Mouse (Mus musculus): ENCODE data around the gene Gm2974. TPM values are rescaled to one million over a fixed set of nuclear protein-coding genes. Genes with fewer than 3 reads are reported as not detected.
"Not testable (repeated sequence)": the region's sequence is repeated elsewhere in the genome, so short reads cannot be mapped to it uniquely, and the experiment has no call there.

The Gm2974 gene
- total RNA-seq (2012; rRNA removed): 10.1 and 12.4 TPM in 2 replicates

GRCm38 (mm10) chr14:4182491-4183210, at the start of gene Gm2974:
TSS of gene Gm2974 (plus strand) at chr14:4182576.
- DNase-seq (ENCODE audit: low read depth, low spot score); H3K9me3 ChIP-seq (ENCODE audit: control insufficient read depth, insufficient read depth, low read depth, low read length); H3K36me3 ChIP-seq (ENCODE audit: control insufficient read depth, insufficient read depth, low read length, poor library complexity, severe bottlenecking); H3K27ac ChIP-seq (ENCODE audit: insufficient read depth, low read depth, low read length, poor library complexity, severe bottlenecking); H3K4me1 ChIP-seq (ENCODE audit: control insufficient read depth in 2 of 2, insufficient read depth in 2 of 2, low read length in 2 of 2, poor library complexity in 1 of 2); in situ Hi-C loops (cut with MboI; ENCODE audit: low sequenced_read_pairs in 2 of 2, unreplicated experiment in 2 of 2): not testable (repeated sequence)
- Histone ChIP-seq H3K9ac (ENCODE audit: insufficient read depth, low read depth, low read length, poor library complexity, severe bottlenecking) (0 out of 2 replicates have a peak within 1 kb of the TSS, but pooled peaks have one; percentile 43), H3K4me3 (ENCODE audit: insufficient read depth in 1 of 2, low read depth in 1 of 2, low read length in 2 of 2, poor library complexity in 1 of 2, severe bottlenecking in 1 of 2) (peak within 1 kb of the TSS; percentile 50 to 52; a peak in 3 of 4 replicates)

DNA sequence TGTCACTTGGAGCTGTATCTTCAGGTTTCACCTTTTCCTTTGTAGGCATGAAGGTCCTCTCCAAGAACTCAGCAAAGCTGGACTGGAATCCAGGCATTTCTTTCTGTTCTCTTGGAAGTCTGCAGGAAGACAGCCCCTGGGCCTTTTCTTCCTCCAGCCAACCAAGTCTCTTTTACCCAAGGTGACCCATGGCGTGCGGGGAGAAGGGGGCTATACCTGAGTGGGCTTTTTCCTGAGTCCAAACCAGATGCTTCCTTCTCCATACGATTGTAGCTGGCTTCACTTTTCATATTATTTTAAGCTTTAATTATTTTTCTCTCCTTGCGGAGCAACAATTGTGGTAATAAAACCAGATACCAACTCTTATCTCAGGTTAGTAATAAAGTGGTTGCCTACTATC, 40.7 kb upstream of the Gm2974 start:
- H3K36me3 ChIP-seq (ENCODE audit: control insufficient read depth, insufficient read depth, low read length, poor library complexity, severe bottlenecking); H3K4me3 ChIP-seq (ENCODE audit: insufficient read depth in 1 of 2, low read depth in 1 of 2, low read length in 2 of 2, poor library complexity in 1 of 2, severe bottlenecking in 1 of 2); H3K27ac ChIP-seq (ENCODE audit: insufficient read depth, low read depth, low read length, poor library complexity, severe bottlenecking); H3K9me3 ChIP-seq (ENCODE audit: control insufficient read depth, insufficient read depth, low read depth, low read length); in situ Hi-C loops (cut with MboI; ENCODE audit: low sequenced_read_pairs in 2 of 2, unreplicated experiment in 2 of 2); H3K9ac ChIP-seq (ENCODE audit: insufficient read depth, low read depth, low read length, poor library complexity, severe bottlenecking); DNase-seq (ENCODE audit: low read depth, low spot score); H3K4me1 ChIP-seq (ENCODE audit: control insufficient read depth in 2 of 2, insufficient read depth in 2 of 2, low read length in 2 of 2, poor library complexity in 1 of 2): not testable (repeated sequence)

DNA sequence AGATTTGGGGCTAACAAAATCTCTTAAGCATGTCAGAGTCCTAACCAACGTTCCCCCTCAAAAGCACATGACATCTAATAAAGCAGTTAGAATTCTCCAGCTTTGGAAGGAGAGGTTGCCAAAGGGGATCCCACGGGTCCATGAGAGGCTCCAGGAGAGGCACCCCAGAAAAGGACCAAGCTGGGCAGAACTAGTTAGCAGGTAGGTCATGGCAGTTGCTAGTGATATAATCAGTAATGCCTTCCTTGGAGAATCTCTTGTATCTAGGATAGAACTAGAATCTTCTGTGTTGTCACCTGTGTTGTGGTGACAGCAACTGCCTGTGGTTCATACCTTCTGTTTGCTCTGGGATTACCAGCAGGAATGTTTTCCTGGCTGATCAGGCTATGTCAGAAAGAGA, 17.6 kb upstream of the Gm2974 start, which contains the start of gene Gm3127:
TSS of gene Gm3127 (plus strand) at position 301 of the 400 bp plus-strand sequence.
- H3K9ac ChIP-seq (ENCODE audit: insufficient read depth, low read depth, low read length, poor library complexity, severe bottlenecking); H3K4me3 ChIP-seq (ENCODE audit: insufficient read depth in 1 of 2, low read depth in 1 of 2, low read length in 2 of 2, poor library complexity in 1 of 2, severe bottlenecking in 1 of 2); H3K36me3 ChIP-seq (ENCODE audit: control insufficient read depth, insufficient read depth, low read length, poor library complexity, severe bottlenecking); H3K27ac ChIP-seq (ENCODE audit: insufficient read depth, low read depth, low read length, poor library complexity, severe bottlenecking); in situ Hi-C loops (cut with MboI; ENCODE audit: low sequenced_read_pairs in 2 of 2, unreplicated experiment in 2 of 2); H3K9me3 ChIP-seq (ENCODE audit: control insufficient read depth, insufficient read depth, low read depth, low read length); H3K4me1 ChIP-seq (ENCODE audit: control insufficient read depth in 2 of 2, insufficient read depth in 2 of 2, low read length in 2 of 2, poor library complexity in 1 of 2); DNase-seq (ENCODE audit: low read depth, low spot score): not testable (repeated sequence)

- H3K4me1 ChIP-seq (ENCODE audit: control insufficient read depth in 2 of 2, insufficient read depth in 2 of 2, low read length in 2 of 2, poor library complexity in 1 of 2); in situ Hi-C loops (cut with MboI; ENCODE audit: low sequenced_read_pairs in 2 of 2, unreplicated experiment in 2 of 2); H3K36me3 ChIP-seq (ENCODE audit: control insufficient read depth, insufficient read depth, low read length, poor library complexity, severe bottlenecking); H3K27ac ChIP-seq (ENCODE audit: insufficient read depth, low read depth, low read length, poor library complexity, severe bottlenecking); H3K9me3 ChIP-seq (ENCODE audit: control insufficient read depth, insufficient read depth, low read depth, low read length); DNase-seq (ENCODE audit: low read depth, low spot score): not testable (repeated sequence)
- Histone ChIP-seq H3K4me3 (ENCODE audit: insufficient read depth in 1 of 2, low read depth in 1 of 2, low read length in 2 of 2, poor library complexity in 1 of 2, severe bottlenecking in 1 of 2) (peak overlapping the region in 1 of 2 experiments; percentile 50; a peak in 2 of 4 replicates), H3K9ac (ENCODE audit: insufficient read depth, low read depth, low read length, poor library complexity, severe bottlenecking) (0 out of 2 replicates have a peak overlapping the region, but pooled peaks have one; percentile 43)
Observed at GRCm38 (mm10) chr14:4182030-4182429, 346 bp upstream of the Gm2974 start.

DNA sequence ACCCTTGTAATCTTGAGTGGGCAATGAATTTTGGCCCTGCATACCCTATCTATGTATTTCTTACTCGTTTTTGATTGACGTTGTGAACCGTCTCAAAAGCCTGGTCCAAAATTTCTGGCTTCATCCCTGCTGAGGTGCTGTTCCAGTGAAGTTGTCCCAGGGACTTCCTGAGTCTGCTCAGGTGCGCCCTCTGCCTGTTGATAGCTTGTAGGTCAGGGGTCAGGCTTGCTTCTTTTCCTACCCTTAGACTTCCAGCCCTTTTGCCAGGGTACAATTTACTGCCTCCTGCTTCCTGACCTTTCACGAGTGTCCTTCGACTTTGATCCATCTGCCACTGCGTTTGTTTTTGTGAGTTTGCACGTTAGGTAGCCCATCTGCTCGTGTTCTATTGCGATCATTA, 999 bp downstream of the Gm2974 start:
- H3K9ac ChIP-seq (ENCODE audit: insufficient read depth, low read depth, low read length, poor library complexity, severe bottlenecking); H3K36me3 ChIP-seq (ENCODE audit: control insufficient read depth, insufficient read depth, low read length, poor library complexity, severe bottlenecking); H3K4me3 ChIP-seq (ENCODE audit: insufficient read depth in 1 of 2, low read depth in 1 of 2, low read length in 2 of 2, poor library complexity in 1 of 2, severe bottlenecking in 1 of 2); in situ Hi-C loops (cut with MboI; ENCODE audit: low sequenced_read_pairs in 2 of 2, unreplicated experiment in 2 of 2); H3K4me1 ChIP-seq (ENCODE audit: control insufficient read depth in 2 of 2, insufficient read depth in 2 of 2, low read length in 2 of 2, poor library complexity in 1 of 2); H3K27ac ChIP-seq (ENCODE audit: insufficient read depth, low read depth, low read length, poor library complexity, severe bottlenecking); H3K9me3 ChIP-seq (ENCODE audit: control insufficient read depth, insufficient read depth, low read depth, low read length); DNase-seq (ENCODE audit: low read depth, low spot score): not testable (repeated sequence)

DNA sequence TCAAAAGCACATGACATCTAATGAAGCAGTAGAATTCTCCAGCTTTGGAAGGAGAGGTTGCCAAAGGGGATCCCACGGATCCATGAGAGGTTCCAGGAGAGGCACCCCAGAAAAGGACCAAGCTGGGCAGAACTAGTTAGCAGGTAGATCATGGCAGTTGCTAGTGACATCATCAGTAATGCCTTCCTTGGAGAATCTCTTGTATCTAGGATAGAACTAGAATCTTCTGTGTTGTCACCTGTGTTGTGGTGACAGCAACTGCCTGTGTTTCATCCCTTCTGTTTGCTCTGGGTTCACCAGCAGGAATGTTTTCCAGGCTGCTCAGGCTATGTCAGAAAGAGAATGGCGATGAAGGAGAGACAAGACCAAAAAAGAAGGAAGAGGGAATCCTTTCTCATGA, 67.0 kb downstream of the Gm2974 start, which contains the start of gene Gm3138:
TSS of gene Gm3138 (plus strand) at position 301 of the 400 bp plus-strand sequence.
- H3K36me3 ChIP-seq (ENCODE audit: control insufficient read depth, insufficient read depth, low read length, poor library complexity, severe bottlenecking); in situ Hi-C loops (cut with MboI; ENCODE audit: low sequenced_read_pairs in 2 of 2, unreplicated experiment in 2 of 2); DNase-seq (ENCODE audit: low read depth, low spot score); H3K4me3 ChIP-seq (ENCODE audit: insufficient read depth in 1 of 2, low read depth in 1 of 2, low read length in 2 of 2, poor library complexity in 1 of 2, severe bottlenecking in 1 of 2); H3K9me3 ChIP-seq (ENCODE audit: control insufficient read depth, insufficient read depth, low read depth, low read length); H3K4me1 ChIP-seq (ENCODE audit: control insufficient read depth in 2 of 2, insufficient read depth in 2 of 2, low read length in 2 of 2, poor library complexity in 1 of 2); H3K27ac ChIP-seq (ENCODE audit: insufficient read depth, low read depth, low read length, poor library complexity, severe bottlenecking); H3K9ac ChIP-seq (ENCODE audit: insufficient read depth, low read depth, low read length, poor library complexity, severe bottlenecking): not testable (repeated sequence)

Other genes starting within 250 kb of the Gm2974 start
- gene Gm3095, start 219.0 kb upstream of the Gm2974 start, total RNA-seq (2012; rRNA removed): 0.58 TPM in 1 of 2 replicates, not detected in the other
- not detected in 2 replicates for gene Gm3099, start 184.2 kb upstream of the Gm2974 start, total RNA-seq (2012; rRNA removed)
- gene Gm5796, start 158.6 kb upstream of the Gm2974 start, total RNA-seq (2012; rRNA removed): 1.4 TPM in 2 replicates
- gene Gm3115, start 98.5 kb upstream of the Gm2974 start, total RNA-seq (2012; rRNA removed): not detected in 2 replicates
- gene Gm8108, start 72.0 kb upstream of the Gm2974 start, total RNA-seq (2012; rRNA removed): 1.2 and 1.7 TPM in 2 replicates
- gene Gm3127, start 17.5 kb upstream of the Gm2974 start, total RNA-seq (2012; rRNA removed): not detected in 2 replicates
- not detected in 2 replicates for gene Gm3138, start 67.1 kb downstream of the Gm2974 start, total RNA-seq (2012; rRNA removed)
- 0.54 and 0.85 TPM in 2 replicates for gene Gm3149, start 134.7 kb downstream of the Gm2974 start, total RNA-seq (2012; rRNA removed)
- gene 2610042L04Rik, start 152.2 kb downstream of the Gm2974 start, total RNA-seq (2012; rRNA removed): 0.67 and 1.1 TPM in 2 replicates
- 0.09 TPM in 1 of 2 replicates, not detected in the other for gene Gm3159, start 214.9 kb downstream of the Gm2974 start, total RNA-seq (2012; rRNA removed)
- gene Gm3164, start 232.9 kb downstream of the Gm2974 start, total RNA-seq (2012; rRNA removed): 0.26 and 0.58 TPM in 2 replicates
- not detected in 2 replicates for gene Gm3173, start 248.4 kb downstream of the Gm2974 start, total RNA-seq (2012; rRNA removed)